Comparison of ENCODE assay signal across 8 mouse cellular contexts in the genomic region with DNA sequence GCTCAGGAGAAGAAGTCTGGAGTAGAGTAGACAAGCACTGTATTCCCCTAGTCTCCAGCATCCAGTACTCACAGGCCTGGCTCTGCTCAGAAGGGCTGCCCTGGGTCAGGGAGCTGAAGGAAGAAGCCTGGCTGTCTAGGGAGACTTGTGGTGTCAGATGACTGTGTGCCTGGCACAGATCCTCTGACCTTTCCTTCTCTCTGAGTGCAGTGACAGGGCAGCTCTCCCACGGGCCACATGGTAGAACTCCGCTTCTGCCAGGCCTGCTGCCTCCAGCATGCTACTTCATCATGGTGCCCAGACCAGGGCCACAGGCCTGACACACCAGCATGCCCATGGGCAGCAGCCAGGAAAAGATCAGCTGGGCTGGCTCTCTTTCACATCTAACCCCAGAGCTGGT. TPM values are rescaled to one million over a fixed set of nuclear protein-coding genes. Genes with fewer than 3 reads are reported as not detected.
DNase-seq lines count a peak whose midpoint lies in the region; TF ChIP-seq lines count a peak whose summit lies in the region.
"Had no signal": no experiment of that assay in that cellular context is flagged by ENCODE, and none has a peak within 500 bp of the region (broad histone marks: within the 10 kb centered on the region; RNA-seq: fewer than 3 reads in every experiment).

No protein-coding gene starts in this region.

- no peak overlapping the region for H3K4me3 ChIP-seq in small intestine, adult 2 months (ENCODE audit: low read depth, low read length)
- H3K4me3 ChIP-seq: heart, embryonic 15.5 days had no signal

- intact Hi-C loops in heart, postnatal 10 days (cut with DNase I), result no loop called here
- intact Hi-C loops in left cerebral cortex, postnatal 10 days (cut with DNase I), result no loop called here

- TF ChIP-seq POLR2A in small intestine, adult 2 months (IDR thresholded peaks at IDR 0.05; ENCODE audit: low read depth, low read length), result no peak

- DNase-seq in ovary, adult 18-20 months (ENCODE audit: low spot score), result peak; percentile 48
- no peak for DNase-seq in ovary, postnatal 10 days (ENCODE audit: low spot score)
- peak; percentile 76 for DNase-seq in cerebellum, adult 8-10 months
- peak; percentile 75 to 85 for DNase-seq in heart, postnatal 10 days
- no peak for DNase-seq in retina, embryonic 14.5 days (ENCODE audit: low spot score)
- no peak for DNase-seq in left cerebral cortex, postnatal 10 days (ENCODE audit: extremely low spot score in 1 of 2, low spot score in 2 of 2)

- 74% methylated on average over 2 of the region's 2 CpGs for WGBS in small intestine, adult 2 months

- TF ChIP-seq CTCF in small intestine, adult 2 months (IDR thresholded peaks at IDR 0.05; ENCODE audit: extremely low read depth, insufficient read length, insufficient replicate concordance, low read depth, low read length), result no peak

- H3K27ac ChIP-seq in small intestine, adult 2 months (ENCODE audit: insufficient read depth, low read depth, low read length), result peak overlapping the region; percentile 81
- H3K27ac ChIP-seq: heart, embryonic 15.5 days had no signal

- peaks cover 68% of the 10 kb centered on the region for H3K4me1 ChIP-seq in small intestine, adult 2 months (ENCODE audit: control insufficient read depth, insufficient read depth, insufficient read length, low read length)

- peaks cover 81% of the 10 kb centered on the region for H3K36me3 ChIP-seq in small intestine, adult 2 months (ENCODE audit: control insufficient read depth, insufficient read depth, low read length)
- H3K36me3 ChIP-seq: heart, embryonic 15.5 days had no signal

- no peaks in the 10 kb centered on the region for H3K27me3 ChIP-seq in small intestine, adult 2 months (ENCODE audit: control insufficient read depth, insufficient read depth, low read length)

RNA-seq across cellular contexts. Expression of a gene that starts 22.0 kb away (rescaled TPM):
- total RNA-seq in heart, postnatal 10 days (2021), result 100 to 1,000 TPM; 146 to 150 TPM
- polyA plus RNA-seq in small intestine, adult 2 months (2012; rRNA removed), result 88.0 and 185 TPM in 2 replicates
- 100 to 1,000 TPM; 312 to 326 TPM for total RNA-seq in left cerebral cortex, postnatal 10 days (2021)

RNA-seq across cellular contexts. Expression of a gene that starts 34.4 kb away (rescaled TPM):
- total RNA-seq in heart, postnatal 10 days (2021), result 10 to 100 TPM; 14.2 to 17.3 TPM
- polyA plus RNA-seq in small intestine, adult 2 months (2012; rRNA removed), result 165 and 508 TPM in 2 replicates
- total RNA-seq in left cerebral cortex, postnatal 10 days (2021), result 10 to 100 TPM; 48.4 to 51.2 TPM

RNA-seq across cellular contexts. Expression of a gene that starts 52.5 kb away (rescaled TPM):
- total RNA-seq in heart, postnatal 10 days (2021), result 10 to 100 TPM; 15.9 to 17.8 TPM
- 9.4 and 12.3 TPM in 2 replicates for polyA plus RNA-seq in small intestine, adult 2 months (2012; rRNA removed)
- 1 to 10 TPM; 2.9 to 4.0 TPM for total RNA-seq in left cerebral cortex, postnatal 10 days (2021)

RNA-seq across cellular contexts. Expression of a gene that starts 56.0 kb away (rescaled TPM):
- total RNA-seq in heart, postnatal 10 days (2021), result 10 to 100 TPM; 32.2 to 34.5 TPM
- 8.0 and 15.0 TPM in 2 replicates for polyA plus RNA-seq in small intestine, adult 2 months (2012; rRNA removed)
- total RNA-seq in left cerebral cortex, postnatal 10 days (2021), result 1 to 10 TPM; 3.1 to 3.3 TPM

Comparison
In these comparisons a context has a peak if more than half of its experiments do, and no peak if none do; other contexts are left out.
1. DNase-seq: peak in ovary, adult 18-20 months (single experiment), cerebellum, adult 8-10 months (single experiment) and heart, postnatal 10 days (2 of 2); none in ovary, postnatal 10 days (single experiment), retina, embryonic 14.5 days (single experiment) and left cerebral cortex, postnatal 10 days (0 of 2).